Mouse (Mus musculus) spleen, adult 2 months (tissue): ENCODE data around the gene Bcr.

Experiments used
- CTCF ChIP-seq: fragments of 200-500 bp; IDR thresholded peaks from 2 replicates; pipeline ENCODE4 v1.5.1; 2011; ENCODE audit warnings: mild to moderate bottlenecking, inconsistent platforms; ENCODE audit not compliant: insufficient read depth, insufficient read length, insufficient replicate concordance; ENCODE audit errors: extremely low read depth
- POLR2A ChIP-seq: fragments of 200-500 bp; IDR thresholded peaks from 2 replicates; pipeline ENCODE4 v1.6.1; 2011; ENCODE audit warnings: low read depth, low read length, inconsistent platforms

- TF ChIP-seq POLR2A, result no peak
- TF ChIP-seq CTCF, result no peak
These were observed 1.5 kb upstream of the Bcr start for GRCm38 (mm10) chr10:75058761-75059395.
